Mouse (Mus musculus) spleen, postnatal 4 days (tissue): ENCODE data around the gene Ncbp3.

Experiments used
- DNase-seq, 2 experiments: peaks; one replicate each; pipeline ENCODE4 v3.0.0; 2022; ENCODE audit warnings: low spot score in 2 of 2

The Ncbp3 gene

GRCm38 (mm10) chr11:73137116-73137515, 89.5 kb downstream of the Ncbp3 start:
- peak in 1 of 2 experiments; percentile 21 for DNase-seq

- peak; percentile 92 to 98 for DNase-seq
Measured at GRCm38 (mm10) chr11:73137591-73138501, 90.3 kb downstream of the Ncbp3 start, which contains the start of gene Haspin. Haspin (minus strand) TSS chr11:73138294.
